Mouse (Mus musculus) lung, postnatal 0 days (tissue): ENCODE measurements around the gene Neurod4. TPM values are rescaled to one million over a fixed set of nuclear protein-coding genes. Genes with fewer than 3 reads are reported as not detected.

ENCODE experiments used
- ATAC-seq: fragments of 200-750 bp; cut with Nextera tagmentation; 2 replicates; pipeline ENCODE4 v1.8.0; 2017; ENCODE audit warnings: moderate library complexity
- DNase-seq: peaks from one replicate; pipeline ENCODE4 v3.0.0-alpha.2; 2016; ENCODE audit warnings: low spot score
- H3K27ac ChIP-seq: fragments of 300-500 bp; sonication (generic); 2 replicates; pipeline ENCODE4 v1.5.1; 2014; ENCODE audit warnings: antibody characterized with exemption, mild to moderate bottlenecking, low read length, mixed read lengths
- H3K27me3 ChIP-seq: fragments of 300-500 bp; sonication (generic); replicated peaks from 2 replicates; pipeline ENCODE4 v1.6.1; 2014; ENCODE audit warnings: low read length, mixed read lengths; ENCODE audit not compliant: insufficient read depth
- H3K36me3 ChIP-seq: fragments of 300-500 bp; sonication (generic); 2 replicates; pipeline ENCODE4 v1.6.1; 2014; ENCODE audit warnings: low read length, mixed read lengths; ENCODE audit not compliant: insufficient read depth
- H3K4me1 ChIP-seq: fragments of 300-500 bp; sonication (generic); 2 replicates; pipeline ENCODE4 v1.6.1; 2014; ENCODE audit warnings: antibody characterized with exemption, low read depth, low read length, mixed read lengths; ENCODE audit not compliant: insufficient read depth
- H3K4me2 ChIP-seq: fragments of 300-500 bp; sonication (generic); replicated peaks from 2 replicates; pipeline ENCODE4 v1.6.1; 2014; ENCODE audit warnings: low read depth, mild to moderate bottlenecking, low read length, moderate library complexity, mixed read lengths
- H3K4me3 ChIP-seq: fragments of 300-500 bp; sonication (generic); 2 replicates; pipeline ENCODE4 v1.5.1; 2014; ENCODE audit warnings: low read depth, low read length
- H3K9ac ChIP-seq: fragments of 300-500 bp; sonication (generic); replicated peaks from 2 replicates; pipeline ENCODE4 v1.6.1; 2014; ENCODE audit warnings: low read depth, mild to moderate bottlenecking
- H3K9me3 ChIP-seq: fragments of 300-500 bp; sonication (generic); 2 replicates; pipeline ENCODE4 v1.6.1; 2016; ENCODE audit warnings: low read length, mixed read lengths
- CTCF ChIP-seq: IDR thresholded peaks from 2 replicates; pipeline ENCODE4 v1.5.1; 2016; ENCODE audit warnings: antibody characterized with exemption, mild to moderate bottlenecking
- EP300 ChIP-seq: IDR thresholded peaks from 2 replicates; pipeline ENCODE4 v1.6.1; 2016; ENCODE audit warnings: antibody characterized with exemption, mild to moderate bottlenecking, control low read depth
- WGBS: fragments of 180-500 bp; shearing (Covaris S2); extraction: QIAGEN DNeasy Blood & Tissue Kit; methylation state at CpG from one replicate; pipeline ENCODE4 v1.1.7; 2014; 5-methylcytosine and 5-hydroxymethylcytosine counted together
- polyA plus RNA-seq: library from polyadenylated mRNA; unstranded; fragments of >200 nt; fragmentation: Nextera tagmentation; extraction: Ambion mirVana; gene quantifications from 2 replicates; pipeline ENCODE4 v1.2.1, GENCODE M21; 2015

Neurod4 gene
- polyA plus RNA-seq, result not detected in 2 replicates

DNA sequence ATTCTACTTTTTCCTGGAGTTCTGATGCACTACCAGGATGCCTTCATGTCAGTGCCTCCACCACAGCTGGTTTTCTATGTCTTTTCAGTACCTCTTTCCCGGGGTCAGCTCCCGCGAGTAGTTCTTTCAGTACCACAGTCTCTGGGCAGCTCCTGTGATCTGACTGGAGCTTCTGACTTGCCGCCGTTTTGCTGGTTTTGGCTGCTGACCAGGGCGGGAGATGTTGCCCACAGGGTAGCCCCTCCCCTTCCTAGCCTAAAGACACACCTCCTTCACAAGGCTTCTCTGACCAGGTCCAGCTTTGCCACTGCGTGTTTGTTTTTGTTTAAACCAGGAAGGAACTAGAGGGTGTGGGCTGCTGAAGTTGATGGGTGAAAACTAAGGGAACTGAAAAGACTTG lies at the start of gene Neurod4:
Neurod4 (minus strand) TSS at position 175 of the 400 bp plus-strand sequence.
- no peak for TF ChIP-seq CTCF
- TF ChIP-seq EP300, result no peak
- no peak within 1 kb of the TSS for H3K9ac ChIP-seq
- H3K4me3 ChIP-seq, result no peak within 1 kb of the TSS
- H3K4me1 ChIP-seq, result no peaks in the 10 kb centered on the region
- no peaks in the 10 kb centered on the region for H3K36me3 ChIP-seq
- DNase-seq (peak; percentile 9), ATAC-seq (no peak)
- no peak within 1 kb of the TSS for H3K4me2 ChIP-seq
- no peaks in the 10 kb centered on the region for H3K9me3 ChIP-seq
- H3K27me3 ChIP-seq, result no peaks in the 10 kb centered on the region
- WGBS, result 1% methylated on average over 7 of the region's 7 CpGs
- H3K27ac ChIP-seq, result no peak within 1 kb of the TSS

DNA sequence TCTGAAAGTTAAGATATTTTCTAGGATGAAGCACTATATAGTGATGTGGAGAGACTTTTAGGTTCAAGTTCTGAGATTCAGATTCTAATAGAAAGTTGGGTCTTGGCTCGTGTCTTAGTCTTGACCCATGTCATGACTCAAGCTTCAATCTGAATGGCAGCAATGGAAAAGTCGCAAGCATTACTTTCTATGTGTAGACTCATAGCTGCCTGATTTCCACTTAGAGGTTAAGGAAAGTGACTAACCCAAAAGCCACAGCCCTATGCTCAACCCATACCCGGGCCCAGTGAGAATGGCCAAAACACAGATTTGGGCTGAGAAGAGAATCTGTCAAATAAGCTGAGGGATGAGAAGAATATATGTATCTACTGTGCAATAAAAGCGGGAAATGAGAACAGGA lies 44.2 kb upstream of the Neurod4 start:
- DNase-seq, result no peak
- Histone ChIP-seq H3K4me2 (no peak overlapping the region), H3K27me3 (no peaks in the 10 kb centered on the region), H3K36me3 (no peaks in the 10 kb centered on the region), H3K9me3 (no peaks in the 10 kb centered on the region), H3K9ac (no peak overlapping the region), H3K4me3 (no peak overlapping the region), H3K4me1 (no peaks in the 10 kb centered on the region), H3K27ac (no peak overlapping the region)
- no peak for ATAC-seq
- WGBS, result 78% methylated on average over 4 of the region's 4 CpGs
- TF ChIP-seq EP300 (no peak), CTCF (no peak)

DNA sequence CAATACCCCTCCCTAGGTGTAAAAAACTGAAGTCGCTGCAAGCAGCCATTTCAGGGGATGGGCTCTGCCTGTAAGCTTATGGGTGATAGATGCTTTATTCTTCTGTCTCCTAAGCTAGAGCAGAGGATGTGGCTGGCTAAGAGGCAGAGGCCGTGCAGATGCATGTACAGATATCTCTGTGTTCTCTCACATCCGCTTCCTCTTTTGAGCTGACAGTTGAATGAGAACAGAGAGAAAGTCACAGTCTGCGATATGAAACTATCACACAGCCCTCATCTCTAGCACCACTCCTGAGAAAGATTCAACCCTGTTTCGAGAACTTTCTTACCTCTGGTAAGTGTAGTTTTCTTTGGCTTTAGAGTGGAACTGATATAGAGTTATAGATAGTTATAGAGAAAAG lies 42.6 kb upstream of the Neurod4 start, which contains the start of gene Tespa1:
Tespa1 (plus strand) TSS at position 234 of the 400 bp plus-strand sequence.
- no peak within 1 kb of the TSS for H3K4me2 ChIP-seq
- TF ChIP-seq EP300 (no peak), CTCF (no peak)
- H3K36me3 ChIP-seq, result no peaks in the 10 kb centered on the region
- DNase-seq, result peak; percentile 13
- H3K27ac ChIP-seq, result no peak within 1 kb of the TSS
- no peaks in the 10 kb centered on the region for H3K9me3 ChIP-seq
- H3K4me3 ChIP-seq, result no peak within 1 kb of the TSS
- ATAC-seq, result no peak
- WGBS, result 70% methylated on average over 5 of the region's 5 CpGs
- H3K27me3 ChIP-seq, result no peaks in the 10 kb centered on the region
- H3K9ac ChIP-seq, result no peak within 1 kb of the TSS
- H3K4me1 ChIP-seq, result no peaks in the 10 kb centered on the region

DNA sequence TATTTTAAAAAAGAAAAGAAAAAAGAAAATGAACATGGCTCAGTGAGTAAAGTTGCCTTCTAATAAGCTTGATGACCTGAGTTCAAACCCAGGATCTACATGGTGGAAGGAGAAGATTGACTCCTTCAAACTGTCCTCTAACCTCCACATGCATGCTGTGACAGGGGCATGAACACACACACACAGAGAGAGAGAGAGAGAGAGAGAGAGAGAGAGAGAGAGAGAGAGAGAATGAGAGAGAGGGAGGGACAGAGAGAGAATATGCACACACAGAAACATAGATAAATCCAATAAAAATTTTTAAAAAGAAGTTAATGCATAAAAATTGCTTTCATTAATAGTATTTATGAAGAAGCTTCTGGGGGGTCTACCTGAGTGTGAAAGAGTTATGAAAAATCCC lies 42.0 kb upstream of the Neurod4 start:
- no peaks in the 10 kb centered on the region for H3K27me3 ChIP-seq
- H3K4me2 ChIP-seq, result no peak overlapping the region
- no peak overlapping the region for H3K4me3 ChIP-seq
- no peaks in the 10 kb centered on the region for H3K36me3 ChIP-seq
- H3K27ac ChIP-seq, result no peak overlapping the region
- H3K9ac ChIP-seq, result no peak overlapping the region
- ATAC-seq (no peak), DNase-seq (no peak)
- no peaks in the 10 kb centered on the region for H3K4me1 ChIP-seq
- no peak for TF ChIP-seq EP300
- TF ChIP-seq CTCF, result no peak
- no peaks in the 10 kb centered on the region for H3K9me3 ChIP-seq

DNA sequence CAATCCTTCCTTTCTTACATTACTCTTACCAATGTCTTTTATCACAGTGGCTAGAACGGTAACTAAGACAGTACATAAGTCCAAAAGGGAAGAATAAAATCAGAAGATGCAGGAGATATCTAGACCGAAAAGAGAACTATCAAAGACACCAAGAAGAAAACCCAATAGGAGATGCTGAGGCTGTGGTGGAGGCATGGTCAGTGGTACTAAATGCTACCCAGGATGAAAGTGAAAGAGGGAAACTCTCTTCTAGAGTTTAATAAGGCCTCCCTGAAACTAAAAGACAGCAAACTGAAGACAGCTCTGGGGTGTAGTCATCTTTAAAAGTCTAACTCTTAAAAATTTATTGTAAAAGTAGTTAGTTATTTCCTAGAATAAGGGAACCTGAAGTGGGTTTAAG lies 40.7 kb upstream of the Neurod4 start:
- ATAC-seq, result no peak
- H3K4me2 ChIP-seq, result no peak overlapping the region
- H3K4me1 ChIP-seq, result no peaks in the 10 kb centered on the region
- no peaks in the 10 kb centered on the region for H3K27me3 ChIP-seq
- no peaks in the 10 kb centered on the region for H3K9me3 ChIP-seq
- no peaks in the 10 kb centered on the region for H3K36me3 ChIP-seq
- no peak overlapping the region for H3K27ac ChIP-seq
- TF ChIP-seq EP300, result no peak
- TF ChIP-seq CTCF, result no peak
- no peak overlapping the region for H3K9ac ChIP-seq
- WGBS, result 80% methylated on average over 2 of the region's 2 CpGs
- DNase-seq, result no peak
- H3K4me3 ChIP-seq, result no peak overlapping the region

DNA sequence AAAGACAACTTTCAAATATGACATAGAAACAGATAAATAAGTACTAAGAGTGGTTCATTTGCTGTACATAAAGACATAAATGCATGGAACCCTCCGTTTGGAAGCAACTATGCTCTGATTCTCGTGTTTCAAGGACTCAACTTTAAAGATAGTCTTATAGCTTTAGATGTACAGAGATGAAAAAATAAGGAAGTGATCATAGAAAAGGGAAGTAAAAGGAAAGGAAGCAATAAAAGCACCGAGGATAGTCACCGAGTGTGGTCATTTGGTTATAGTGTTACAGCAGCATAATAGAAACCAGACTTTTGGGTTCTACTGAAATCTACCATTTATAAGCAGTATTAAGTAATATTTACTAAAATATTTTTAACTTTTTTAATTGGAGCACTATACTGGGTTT lies 38.7 kb upstream of the Neurod4 start:
- Histone ChIP-seq H3K9ac (no peak overlapping the region), H3K4me2 (no peak overlapping the region), H3K4me3 (no peak overlapping the region), H3K9me3 (no peaks in the 10 kb centered on the region), H3K36me3 (no peaks in the 10 kb centered on the region), H3K27me3 (no peaks in the 10 kb centered on the region), H3K4me1 (no peaks in the 10 kb centered on the region), H3K27ac (no peak overlapping the region)
- no peak for ATAC-seq
- peak; percentile 26 for DNase-seq
- no peak for TF ChIP-seq EP300
- no peak for TF ChIP-seq CTCF
- 60% methylated on average over 4 of the region's 4 CpGs for WGBS

DNA sequence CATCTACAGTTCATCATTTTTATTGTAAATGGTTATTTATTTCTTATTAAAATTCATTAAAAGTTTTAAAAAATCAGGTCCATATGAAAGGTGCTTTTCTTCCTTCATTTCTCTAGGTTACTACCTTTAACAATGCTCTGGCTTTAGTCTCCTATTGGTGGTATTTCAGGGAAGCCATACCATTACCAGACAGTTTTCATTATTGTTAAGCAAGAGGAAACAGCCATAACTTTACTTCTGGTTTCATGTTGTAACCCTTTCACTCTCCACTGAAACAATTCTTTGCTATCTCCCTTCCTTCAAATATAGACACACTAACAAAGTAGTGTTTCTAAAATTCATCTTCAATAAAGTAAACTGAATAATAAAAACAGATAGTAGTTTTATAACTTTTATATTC lies 35.8 kb upstream of the Neurod4 start:
- H3K27ac ChIP-seq, result no peak overlapping the region
- TF ChIP-seq EP300, result no peak
- no peak for TF ChIP-seq CTCF
- ATAC-seq, result no peak
- no peaks in the 10 kb centered on the region for H3K9me3 ChIP-seq
- H3K4me3 ChIP-seq, result no peak overlapping the region
- no peak overlapping the region for H3K4me2 ChIP-seq
- H3K4me1 ChIP-seq, result no peaks in the 10 kb centered on the region
- peak; percentile 5 for DNase-seq
- H3K9ac ChIP-seq, result no peak overlapping the region
- H3K27me3 ChIP-seq, result no peaks in the 10 kb centered on the region
- H3K36me3 ChIP-seq, result no peaks in the 10 kb centered on the region
